Mouse (Mus musculus) liver, adult 2 months (tissue): ENCODE measurements around the gene Stag1. TPM values are rescaled to one million over a fixed set of nuclear protein-coding genes. Genes with fewer than 3 reads are reported as not detected.

ENCODE experiments used
- DNase-seq: peaks from one replicate; pipeline ENCODE4 v3.0.0-alpha.2; 2011; ENCODE audit warnings: low read depth, low spot score; ENCODE audit errors: extremely low read depth
- H3K27ac ChIP-seq: fragments of 200-500 bp; replicated peaks from 2 replicates; pipeline ENCODE4 v1.5.1; 2012; ENCODE audit warnings: low read depth, mild to moderate bottlenecking, control low read depth, inconsistent platforms, low read length; ENCODE audit not compliant: insufficient read depth
- H3K27me3 ChIP-seq: fragments of 200-500 bp; 2 replicates; pipeline ENCODE4 v1.6.1; 2012; ENCODE audit warnings: mild to moderate bottlenecking, moderate library complexity, low read length, inconsistent platforms; ENCODE audit not compliant: control insufficient read depth, insufficient read depth
- H3K36me3 ChIP-seq: fragments of 200-500 bp; 2 replicates; pipeline ENCODE4 v1.6.1; 2012; ENCODE audit warnings: low read length, inconsistent platforms; ENCODE audit not compliant: control insufficient read depth, insufficient read depth
- H3K4me1 ChIP-seq: fragments of 200-500 bp; 2 replicates; pipeline ENCODE4 v1.6.1; 2011; ENCODE audit warnings: low read length; ENCODE audit not compliant: control insufficient read depth, insufficient read depth
- H3K4me3 ChIP-seq: fragments of 200-500 bp; 2 replicates; pipeline ENCODE4 v1.5.1; 2011; ENCODE audit warnings: low read depth, mild to moderate bottlenecking, control low read depth, low read length, moderate library complexity; ENCODE audit not compliant: insufficient read depth
- H3K79me2 ChIP-seq: fragments of 200-500 bp; 2 replicates; pipeline ENCODE4 v1.6.1; 2012; ENCODE audit warnings: inconsistent platforms, mild to moderate bottlenecking, low read length, moderate library complexity; ENCODE audit not compliant: control insufficient read depth, insufficient read depth
- H3K9ac ChIP-seq: fragments of 200-500 bp; 2 replicates; pipeline ENCODE4 v1.6.1; 2012; ENCODE audit warnings: low read depth, mild to moderate bottlenecking, control low read depth, inconsistent platforms, low read length
- CTCF ChIP-seq: fragments of 200-500 bp; IDR thresholded peaks from 2 replicates; pipeline ENCODE4 v1.5.1; 2011; ENCODE audit warnings: low read depth, low read length, control low read depth
- POLR2A ChIP-seq: fragments of 200-500 bp; IDR thresholded peaks from 2 replicates; pipeline ENCODE4 v1.6.1; 2011; ENCODE audit warnings: low read length, control low read depth; ENCODE audit not compliant: insufficient read depth; ENCODE audit errors: extremely low read depth
- WGBS: fragments of 180-500 bp; shearing (Covaris S2); methylation state at CpG from one replicate; pipeline ENCODE4 v1.1.7; 2018; 5-methylcytosine and 5-hydroxymethylcytosine counted together
- polyA plus RNA-seq: library from polyadenylated mRNA; depleted of rRNA; stranded (reverse); fragments of >200 nt; gene quantifications from 2 replicates; pipeline ENCODE4 v1.2.3, GENCODE M21; 2012
- total RNA-seq: library from RNA; depleted of rRNA; stranded (reverse); fragments of >200 nt; gene quantifications from 2 replicates; pipeline ENCODE4 v1.2.3, GENCODE M21; 2014

Gene Stag1
- total and polyA plus RNA-seq, 2 experiments = 1.4 to 23.0 TPM

DNA sequence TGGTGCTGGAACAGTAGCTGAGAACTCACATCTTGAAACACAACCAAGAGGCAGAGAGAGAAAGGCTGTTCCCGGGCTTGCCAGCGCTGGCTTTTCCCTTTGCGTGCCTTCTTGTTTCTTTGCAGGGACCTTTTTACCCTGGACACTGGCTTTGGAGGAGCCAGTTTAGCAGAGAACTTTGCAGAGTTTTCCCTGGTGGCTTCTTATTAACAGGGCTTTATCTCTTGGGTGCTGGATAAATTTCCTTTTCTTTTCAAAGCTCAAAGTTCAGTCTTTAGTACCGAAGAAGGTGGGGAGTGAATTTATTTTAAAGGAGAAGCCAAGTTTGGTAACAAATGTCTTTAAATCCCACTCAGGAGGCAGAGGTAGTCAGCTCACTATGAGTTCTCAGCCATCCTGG lies 329.0 kb downstream of the Stag1 start:
- H3K4me1 ChIP-seq = no peaks in the 10 kb centered on the region
- no peak overlapping the region for H3K9ac ChIP-seq
- no peak for DNase-seq
- H3K79me2 ChIP-seq = no peaks in the 10 kb centered on the region
- H3K27me3 ChIP-seq = no peaks in the 10 kb centered on the region
- H3K27ac ChIP-seq = no peak overlapping the region
- H3K4me3 ChIP-seq = no peak overlapping the region
- WGBS = 94% methylated on average over 4 of the region's 4 CpGs
- no peak for TF ChIP-seq POLR2A
- TF ChIP-seq CTCF = no peak
- H3K36me3 ChIP-seq = peaks cover 10% of the 10 kb centered on the region

DNA sequence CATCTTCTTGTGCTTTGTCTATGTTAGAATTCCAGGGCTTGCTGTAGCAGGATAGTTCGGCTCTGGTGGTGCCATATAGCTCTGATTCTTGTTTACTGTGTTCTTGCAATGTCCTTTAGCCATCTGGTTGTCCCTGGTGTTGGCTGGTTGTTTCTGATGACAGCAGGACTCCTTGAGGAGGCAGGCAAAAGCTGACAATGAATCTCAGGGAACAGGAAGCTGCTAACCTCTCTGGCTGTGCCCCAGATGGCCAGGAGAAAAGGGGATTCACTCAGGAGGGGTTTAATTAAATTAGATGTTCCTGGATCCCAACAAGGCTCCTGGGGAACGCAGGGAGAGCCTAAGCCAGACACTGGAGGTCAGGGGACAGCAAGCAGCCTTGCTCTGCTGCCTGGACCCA lies 344.4 kb downstream of the Stag1 start:
- WGBS = 87% methylated on average over 2 of the region's 2 CpGs
- no peak for DNase-seq
- no peaks in the 10 kb centered on the region for H3K79me2 ChIP-seq
- no peak overlapping the region for H3K9ac ChIP-seq
- H3K4me3 ChIP-seq = no peak overlapping the region
- H3K36me3 ChIP-seq = peaks cover 3% of the 10 kb centered on the region
- no peaks in the 10 kb centered on the region for H3K4me1 ChIP-seq
- TF ChIP-seq POLR2A (no peak), CTCF (no peak)
- H3K27me3 ChIP-seq = no peaks in the 10 kb centered on the region
- no peak overlapping the region for H3K27ac ChIP-seq

DNA sequence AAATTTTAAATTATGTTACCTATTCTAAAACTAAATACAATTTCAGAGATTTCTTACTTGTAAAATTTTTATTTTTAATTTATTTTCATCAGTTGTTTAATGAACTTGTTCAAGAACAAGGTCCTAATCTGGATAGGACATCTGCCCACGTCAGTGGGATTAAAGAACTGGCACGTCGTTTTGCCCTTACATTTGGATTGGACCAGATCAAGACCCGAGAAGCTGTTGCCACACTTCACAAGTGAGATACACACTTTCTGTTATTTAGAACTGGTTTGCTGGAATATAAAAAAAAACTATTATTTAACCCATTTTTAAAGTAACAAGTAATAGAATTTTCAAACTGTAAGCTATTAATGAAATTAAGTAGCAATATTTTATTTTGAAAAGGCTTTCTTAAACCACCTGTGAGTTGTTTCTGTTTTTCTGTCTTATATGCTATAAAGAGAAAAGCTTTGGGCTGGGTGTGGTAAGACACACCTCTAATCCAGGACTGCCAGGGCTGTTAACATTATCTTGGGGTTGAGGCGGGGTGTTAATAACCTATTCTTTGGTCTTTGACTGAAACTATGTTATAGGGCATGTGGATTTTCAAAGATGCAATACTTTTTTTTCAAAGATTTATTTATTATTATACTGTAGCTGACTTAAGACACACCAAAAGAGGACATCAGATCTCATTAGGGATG lies 347.2 kb downstream of the Stag1 start:
- DNase-seq = no peak
- TF ChIP-seq POLR2A (no peak), CTCF (no peak)
- no peaks in the 10 kb centered on the region for H3K27me3 ChIP-seq
- H3K4me1 ChIP-seq = no peaks in the 10 kb centered on the region
- H3K4me3 ChIP-seq = no peak overlapping the region
- no peak overlapping the region for H3K27ac ChIP-seq
- H3K36me3 ChIP-seq = peaks cover 9% of the 10 kb centered on the region
- WGBS = 98% methylated on average over 5 of the region's 5 CpGs
- H3K9ac ChIP-seq = no peak overlapping the region
- no peaks in the 10 kb centered on the region for H3K79me2 ChIP-seq

DNA sequence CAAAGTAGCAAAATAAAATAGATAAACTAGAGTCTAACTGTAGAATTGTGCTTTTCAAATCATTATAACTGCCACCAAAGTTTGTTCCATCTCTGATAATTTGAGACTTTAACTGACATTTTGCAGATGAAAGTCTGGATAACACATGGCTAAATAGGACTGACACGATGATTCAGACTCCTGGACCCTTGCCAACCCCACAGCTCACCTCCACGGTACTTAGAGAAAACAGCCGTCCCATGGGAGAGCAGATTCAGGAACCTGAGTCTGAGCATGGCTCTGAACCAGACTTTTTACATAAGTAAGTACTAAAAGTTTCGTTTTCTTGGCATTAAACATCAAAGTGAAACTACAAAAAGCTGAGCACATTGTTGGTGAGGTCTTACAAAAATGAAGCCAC lies 353.9 kb downstream of the Stag1 start:
- H3K36me3 ChIP-seq = peaks cover 23% of the 10 kb centered on the region

DNA sequence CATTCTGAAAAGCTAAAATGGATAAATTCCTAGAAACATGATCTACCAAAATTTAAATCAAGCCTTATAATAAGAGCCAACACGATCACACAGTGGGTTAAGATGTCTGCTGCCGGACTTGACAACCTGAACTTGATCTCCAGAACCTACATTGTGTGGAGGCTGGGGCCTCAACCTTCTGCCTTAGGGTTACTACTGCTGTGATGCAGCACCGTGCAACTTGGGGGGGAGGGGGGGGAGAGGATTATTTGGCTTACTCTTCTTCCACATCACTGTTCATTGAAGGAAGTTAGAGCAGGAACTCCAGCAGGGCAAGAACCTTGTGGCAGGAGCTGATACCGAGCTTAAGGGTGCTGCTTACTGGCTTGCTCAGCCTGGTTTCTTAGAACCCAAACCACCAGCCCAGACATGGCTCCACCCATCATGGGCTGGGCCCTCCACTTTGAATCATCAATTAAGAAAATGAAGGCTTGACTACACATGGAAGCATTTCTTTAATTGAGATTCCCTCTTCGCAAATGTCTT lies 365.4 kb downstream of the Stag1 start:
- H3K4me3 ChIP-seq = no peak overlapping the region
- H3K27me3 ChIP-seq = no peaks in the 10 kb centered on the region
- DNase-seq = no peak
- no peak overlapping the region for H3K9ac ChIP-seq
- no peak overlapping the region for H3K27ac ChIP-seq
- no peaks in the 10 kb centered on the region for H3K4me1 ChIP-seq
- 80% methylated on average over 5 of the region's 5 CpGs for WGBS
- no peak for TF ChIP-seq CTCF
- no peak for TF ChIP-seq POLR2A
- no peaks in the 10 kb centered on the region for H3K79me2 ChIP-seq
- H3K36me3 ChIP-seq = peaks cover 4% of the 10 kb centered on the region

More for the DNA sequence above, 353.9 kb downstream of the Stag1 start:
- no peaks in the 10 kb centered on the region for H3K27me3 ChIP-seq
- no peak overlapping the region for H3K4me3 ChIP-seq
- no peaks in the 10 kb centered on the region for H3K4me1 ChIP-seq
- no peaks in the 10 kb centered on the region for H3K79me2 ChIP-seq
- H3K9ac ChIP-seq = no peak overlapping the region
- WGBS = 66% methylated on average over 4 of the region's 4 CpGs
- DNase-seq = no peak
- TF ChIP-seq POLR2A (no peak), CTCF (no peak)
- no peak overlapping the region for H3K27ac ChIP-seq

DNA sequence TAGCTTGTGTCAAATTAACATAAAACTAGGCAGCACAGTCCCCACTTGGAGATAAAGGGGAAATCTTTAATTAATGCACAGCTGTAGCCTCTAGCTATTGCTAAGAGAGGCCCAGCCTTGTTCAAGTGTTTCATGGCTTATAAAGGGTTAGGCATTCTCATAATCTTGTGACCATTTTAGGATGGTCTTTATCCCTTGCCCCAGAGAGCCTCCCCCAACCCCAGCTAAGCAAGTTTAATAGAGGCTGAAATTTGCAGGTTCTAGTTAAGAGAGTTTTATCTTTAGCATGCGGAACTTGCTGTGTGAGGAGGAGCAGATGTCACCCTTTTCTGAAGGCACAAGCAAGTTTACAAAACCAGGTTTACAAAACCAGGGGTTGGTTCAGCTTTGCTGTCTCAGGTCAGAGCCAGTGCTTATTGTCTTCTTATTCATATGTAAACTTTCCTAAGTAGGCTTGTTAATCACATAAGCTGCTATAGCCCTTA lies 365.9 kb downstream of the Stag1 start:
- no peak for TF ChIP-seq POLR2A
- TF ChIP-seq CTCF = no peak
- Histone ChIP-seq H3K79me2 (no peaks in the 10 kb centered on the region), H3K36me3 (peaks cover 2% of the 10 kb centered on the region; the same call in 1 of the 2 replicates), H3K9ac (no peak overlapping the region), H3K4me1 (no peaks in the 10 kb centered on the region), H3K27me3 (no peaks in the 10 kb centered on the region), H3K27ac (no peak overlapping the region), H3K4me3 (no peak overlapping the region)
- DNase-seq = no peak
- WGBS = 86% methylated on average over 1 of the region's 1 CpGs
